Mouse (Mus musculus): ENCODE results near the gene Sntb2.

Sntb2 gene

GRCm38 (mm10) chr8:106929921-106930320, 5.6 kb upstream of the Sntb2 start:
- no peak for DNase-seq (ENCODE audit: low read depth)

- no peak for DNase-seq (ENCODE audit: low read depth)
Measured at GRCm38 (mm10) chr8:106932376-106933065, 3.0 kb upstream of the Sntb2 start.

GRCm38 (mm10) chr8:106933506-106934143, 1.9 kb upstream of the Sntb2 start:
- no peak for DNase-seq (ENCODE audit: low read depth)

GRCm38 (mm10) chr8:106934226-106934977, 1.1 kb upstream of the Sntb2 start:
- DNase-seq (ENCODE audit: low read depth), result no peak

- DNase-seq (ENCODE audit: low read depth), result no peak
Measured at GRCm38 (mm10) chr8:106935899-106936477, 438 bp downstream of the Sntb2 start.

- DNase-seq (ENCODE audit: low read depth), result no peak
Measured at GRCm38 (mm10) chr8:106936478-106937051, 1.0 kb downstream of the Sntb2 start.

GRCm38 (mm10) chr8:106937081-106937800, 1.7 kb downstream of the Sntb2 start:
- DNase-seq (ENCODE audit: low read depth), result no peak

- no peak for DNase-seq (ENCODE audit: low read depth)
Measured at GRCm38 (mm10) chr8:106941806-106942205, 6.3 kb downstream of the Sntb2 start.

GRCm38 (mm10) chr8:106943874-106944418, 8.4 kb downstream of the Sntb2 start:
- DNase-seq (ENCODE audit: low read depth), result no peak

- DNase-seq (ENCODE audit: low read depth), result no peak
Measured at GRCm38 (mm10) chr8:106944756-106945155, 9.2 kb downstream of the Sntb2 start.

GRCm38 (mm10) chr8:106948678-106949243, 13.2 kb downstream of the Sntb2 start:
- DNase-seq (ENCODE audit: low read depth), result no peak

- DNase-seq (ENCODE audit: low read depth), result no peak
Measured at GRCm38 (mm10) chr8:106951707-106952106, 16.2 kb downstream of the Sntb2 start.

GRCm38 (mm10) chr8:106953571-106953970, 18.0 kb downstream of the Sntb2 start:
- DNase-seq (ENCODE audit: low read depth), result no peak

- DNase-seq (ENCODE audit: low read depth), result no peak
Measured at GRCm38 (mm10) chr8:106957086-106957485, 21.5 kb downstream of the Sntb2 start.

GRCm38 (mm10) chr8:106958212-106958611, 22.7 kb downstream of the Sntb2 start:
- no peak for DNase-seq (ENCODE audit: low read depth)

- DNase-seq (ENCODE audit: low read depth), result no peak
Measured at GRCm38 (mm10) chr8:106959626-106960025, 24.1 kb downstream of the Sntb2 start.

GRCm38 (mm10) chr8:106962322-106962721, 26.8 kb downstream of the Sntb2 start:
- no peak for DNase-seq (ENCODE audit: low read depth)

GRCm38 (mm10) chr8:106963365-106963764, 27.8 kb downstream of the Sntb2 start:
- DNase-seq (ENCODE audit: low read depth), result no peak

- DNase-seq (ENCODE audit: low read depth), result no peak
Measured at GRCm38 (mm10) chr8:106964573-106964972, 29.0 kb downstream of the Sntb2 start.

- no peak for DNase-seq (ENCODE audit: low read depth)
Measured at GRCm38 (mm10) chr8:106969964-106970363, 34.4 kb downstream of the Sntb2 start.

GRCm38 (mm10) chr8:106971916-106972315, 36.4 kb downstream of the Sntb2 start:
- no peak for DNase-seq (ENCODE audit: low read depth)
